Mouse (Mus musculus) brain, embryonic 14.5 days (tissue): ENCODE results near the gene Mcpt8. TPM values are rescaled to one million over a fixed set of nuclear protein-coding genes. Genes with fewer than 3 reads are reported as not detected.
"Not testable (repeated sequence)": the region's sequence is repeated elsewhere in the genome, so short reads cannot be mapped to it uniquely, and the experiment has no call there.

ENCODE experiments used
- DNase-seq: peaks from one replicate; pipeline ENCODE4 v3.0.0-alpha.2; 2011; ENCODE audit warnings: low read depth
- CTCF ChIP-seq: fragments of 200-500 bp; IDR thresholded peaks from 2 replicates; pipeline ENCODE4 v1.5.1; 2012; ENCODE audit warnings: inconsistent platforms, mild to moderate bottlenecking, moderate library complexity, borderline replicate concordance; ENCODE audit not compliant: insufficient read depth, insufficient read length; ENCODE audit errors: extremely low read depth
- POLR2A ChIP-seq: fragments of 200-500 bp; IDR thresholded peaks from 2 replicates; pipeline ENCODE4 v1.6.1; 2012; ENCODE audit warnings: mild to moderate bottlenecking, inconsistent platforms, borderline replicate concordance; ENCODE audit not compliant: poor library complexity, insufficient read depth, insufficient read length, severe bottlenecking; ENCODE audit errors: extremely low read depth
- polyA plus RNA-seq: library from polyadenylated mRNA; depleted of rRNA; stranded (reverse); fragments of >200 nt; gene quantifications from 2 replicates; pipeline ENCODE4 v1.2.3, GENCODE M21; 2012; rRNA removed

Mcpt8 gene
- polyA plus RNA-seq, result 0.08 TPM in 1 of 2 replicates, not detected in the other

GRCm38 (mm10) chr14:56085167-56085566, at the start of gene Mcpt8:
Mcpt8 (minus strand) TSS chr14:56085273.
- no peak for TF ChIP-seq CTCF
- TF ChIP-seq POLR2A, result no peak
- DNase-seq, result no peak

GRCm38 (mm10) chr14:56133675-56134074, 48.6 kb upstream of the Mcpt8 start:
- peak; percentile 16 for DNase-seq

GRCm38 (mm10) chr14:56132508-56132907, 47.4 kb upstream of the Mcpt8 start, which contains the start of gene Gzmd:
Gzmd (minus strand) TSS chr14:56132608.
- not testable (repeated sequence) for DNase-seq

DNA sequence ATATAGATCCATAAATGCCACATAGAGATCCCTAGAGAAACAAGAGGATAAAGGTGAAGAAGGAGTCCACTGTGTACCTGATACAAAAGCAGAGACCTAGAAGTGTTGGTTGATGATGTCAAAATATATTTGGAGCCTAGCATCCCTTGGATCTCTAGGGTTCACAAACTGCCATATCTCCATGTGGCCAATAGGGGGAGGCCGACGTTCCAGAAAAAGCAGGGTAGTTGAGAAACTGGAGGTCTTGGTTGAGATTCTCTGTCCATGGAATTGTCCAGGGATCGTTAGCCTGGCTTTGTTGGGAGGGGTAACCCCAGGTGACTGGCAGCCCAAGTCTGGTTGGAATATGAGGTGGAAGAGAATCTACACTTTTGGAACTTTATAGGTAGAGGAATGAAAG, 43.3 kb upstream of the Mcpt8 start:
- TF ChIP-seq POLR2A (no peak), CTCF (peak; percentile 34; the same call in 1 of the 2 replicates)
- DNase-seq, result no peak

DNA sequence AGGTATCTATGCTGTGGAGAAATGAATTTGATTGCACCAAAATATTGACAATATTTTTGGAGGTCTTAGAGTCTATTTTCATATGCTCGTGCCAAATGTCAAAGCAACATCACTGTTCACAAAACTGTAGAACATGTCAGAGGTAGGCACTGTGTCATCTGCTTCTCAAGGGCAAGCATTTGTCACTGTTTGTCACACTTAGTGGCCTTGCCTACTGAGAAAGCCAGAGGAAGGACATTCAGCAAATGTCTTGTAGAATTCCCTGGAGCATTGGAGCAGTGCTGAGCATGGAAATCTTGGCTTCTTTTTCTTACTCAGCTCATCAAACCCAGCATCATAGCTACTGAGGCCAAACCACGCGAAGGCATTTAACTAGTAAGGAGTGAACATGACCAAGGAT, 38.4 kb upstream of the Mcpt8 start:
- TF ChIP-seq POLR2A (no peak), CTCF (no peak)
- no peak for DNase-seq

GRCm38 (mm10) chr14:56120525-56120924, 35.5 kb upstream of the Mcpt8 start, which contains the start of gene Gzme:
Gzme (minus strand) TSS chr14:56120625.
- DNase-seq, result no peak
- TF ChIP-seq CTCF, result no peak

- not testable (repeated sequence) for DNase-seq
Measured at GRCm38 (mm10) chr14:56115531-56116310, 30.6 kb upstream of the Mcpt8 start.

DNA sequence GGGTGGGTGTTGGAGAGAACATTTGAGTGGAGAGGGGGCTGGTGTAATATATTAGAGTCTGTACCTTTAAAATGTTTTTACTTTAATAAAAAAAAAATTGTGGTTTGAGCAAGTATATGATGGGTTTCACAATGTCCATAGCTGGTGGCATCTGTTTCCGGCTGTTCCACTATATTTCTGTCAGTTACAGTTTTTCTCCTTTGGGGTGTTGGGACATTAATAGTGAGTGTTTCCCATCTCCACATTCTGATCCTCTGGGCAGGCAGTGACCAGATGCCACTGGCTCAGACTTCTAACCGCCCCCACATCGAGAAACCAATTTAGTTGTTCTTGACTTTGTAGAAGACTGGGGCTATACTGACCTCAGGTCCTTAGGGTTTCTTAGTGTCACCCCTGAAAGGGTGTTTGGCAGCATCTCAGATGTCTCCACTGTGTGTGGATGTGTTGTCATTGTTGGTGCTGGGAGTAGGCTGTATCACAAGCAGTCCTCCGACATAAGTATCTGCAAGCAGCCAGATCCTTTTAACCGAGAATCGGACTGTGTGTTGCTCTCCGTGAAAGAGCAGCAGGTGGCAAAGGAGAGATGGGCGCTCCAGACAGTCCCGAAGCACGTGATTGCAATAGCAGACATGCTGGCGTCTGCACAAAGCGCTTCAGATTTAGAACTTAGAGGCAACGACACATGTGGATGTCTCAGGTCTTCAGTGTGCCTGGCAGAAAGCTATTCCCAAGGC, 20.5 kb upstream of the Mcpt8 start:
- DNase-seq, result no peak
- TF ChIP-seq CTCF, result no peak
- no peak for TF ChIP-seq POLR2A

DNA sequence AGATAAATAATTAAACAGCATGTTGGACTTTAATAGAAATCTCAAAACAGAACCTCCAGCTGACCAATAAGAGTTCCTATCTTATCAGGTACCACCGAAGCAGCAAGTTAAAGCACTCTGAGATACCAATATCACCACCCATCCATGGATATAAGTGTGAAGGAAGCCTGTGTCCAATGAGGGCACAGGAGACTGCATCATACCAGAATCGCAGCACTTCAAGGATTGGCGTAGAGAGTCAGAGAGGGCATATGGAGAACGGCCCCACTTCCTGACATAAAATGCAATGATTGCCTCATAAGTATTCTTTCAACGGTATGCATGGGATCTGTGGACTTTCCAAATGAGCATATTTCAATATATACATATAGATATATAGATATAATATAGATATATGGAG, 19.9 kb upstream of the Mcpt8 start:
- no peak for DNase-seq
- TF ChIP-seq POLR2A (no peak), CTCF (no peak)

GRCm38 (mm10) chr14:56103452-56103851, 18.4 kb upstream of the Mcpt8 start:
- TF ChIP-seq POLR2A, result no peak
- TF ChIP-seq CTCF, result no peak
- DNase-seq, result peak; percentile 45

DNA sequence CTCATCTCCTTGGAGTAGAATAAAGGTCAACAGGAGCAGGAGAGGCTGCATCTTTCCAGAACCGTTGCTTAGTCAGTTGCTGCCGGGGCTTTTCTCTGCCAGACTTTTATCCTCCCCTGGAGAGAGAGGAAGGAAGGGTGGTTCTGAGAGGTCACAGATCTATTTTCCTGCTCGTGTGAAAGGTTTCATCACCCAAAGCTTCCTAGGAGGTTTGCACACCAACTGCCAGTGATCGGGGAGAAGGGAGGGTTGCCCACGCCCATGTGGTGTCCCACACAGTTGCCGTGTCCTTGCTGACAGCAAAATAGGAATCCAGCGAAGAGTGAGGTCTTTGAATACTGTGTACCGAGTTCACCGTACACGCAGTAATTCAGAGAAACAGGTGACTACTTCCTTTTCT, 17.3 kb upstream of the Mcpt8 start, which contains the start of gene Ctsg:
TSS of gene Ctsg (minus strand) at position 189 of the 400 bp plus-strand sequence.
- DNase-seq, result no peak

GRCm38 (mm10) chr14:56098940-56099339, 13.9 kb upstream of the Mcpt8 start:
- TF ChIP-seq CTCF (peak; percentile 37; the same call in 1 of the 2 replicates), POLR2A (no peak)
- peak; percentile 7 for DNase-seq

More for the DNA sequence above, 17.3 kb upstream of the Mcpt8 start, which contains the start of gene Ctsg:
- TF ChIP-seq CTCF (no peak), POLR2A (no peak)

DNA sequence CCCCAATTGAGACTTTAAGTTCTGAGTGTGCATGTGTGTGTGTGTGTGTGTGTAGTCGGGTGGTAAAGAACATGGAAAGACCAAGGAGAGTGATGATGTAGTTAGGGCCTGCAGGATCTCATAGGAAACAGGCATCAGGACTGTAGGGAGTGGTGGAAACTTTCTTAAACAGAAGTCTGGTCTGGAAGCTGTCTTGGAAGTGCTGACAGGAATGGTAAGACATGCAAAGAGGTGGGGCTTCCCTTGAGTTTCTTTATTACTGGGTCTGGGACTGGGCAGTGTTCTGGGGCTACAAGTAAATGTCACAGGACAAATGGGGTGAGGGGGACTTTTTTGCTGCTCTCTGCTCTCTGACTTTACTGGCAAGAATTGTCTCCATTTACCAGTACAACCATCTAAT, 12.5 kb upstream of the Mcpt8 start:
- TF ChIP-seq CTCF, result no peak
- TF ChIP-seq POLR2A, result no peak
- no peak for DNase-seq

GRCm38 (mm10) chr14:56093353-56093752, 8.3 kb upstream of the Mcpt8 start:
- TF ChIP-seq CTCF, result no peak
- no peak for TF ChIP-seq POLR2A
- DNase-seq, result no peak
